Mouse (Mus musculus): Measurements from ENCODE around the gene Akt1s1. TPM values are rescaled to one million over a fixed set of nuclear protein-coding genes. Genes with fewer than 3 reads are reported as not detected.
"Not testable (repeated sequence)": the region's sequence is repeated elsewhere in the genome, so short reads cannot be mapped to it uniquely, and the experiment has no call there.

Gene Akt1s1
- polyA plus RNA-seq, 1 experiment from 2014 or later: 118 TPM

DNA sequence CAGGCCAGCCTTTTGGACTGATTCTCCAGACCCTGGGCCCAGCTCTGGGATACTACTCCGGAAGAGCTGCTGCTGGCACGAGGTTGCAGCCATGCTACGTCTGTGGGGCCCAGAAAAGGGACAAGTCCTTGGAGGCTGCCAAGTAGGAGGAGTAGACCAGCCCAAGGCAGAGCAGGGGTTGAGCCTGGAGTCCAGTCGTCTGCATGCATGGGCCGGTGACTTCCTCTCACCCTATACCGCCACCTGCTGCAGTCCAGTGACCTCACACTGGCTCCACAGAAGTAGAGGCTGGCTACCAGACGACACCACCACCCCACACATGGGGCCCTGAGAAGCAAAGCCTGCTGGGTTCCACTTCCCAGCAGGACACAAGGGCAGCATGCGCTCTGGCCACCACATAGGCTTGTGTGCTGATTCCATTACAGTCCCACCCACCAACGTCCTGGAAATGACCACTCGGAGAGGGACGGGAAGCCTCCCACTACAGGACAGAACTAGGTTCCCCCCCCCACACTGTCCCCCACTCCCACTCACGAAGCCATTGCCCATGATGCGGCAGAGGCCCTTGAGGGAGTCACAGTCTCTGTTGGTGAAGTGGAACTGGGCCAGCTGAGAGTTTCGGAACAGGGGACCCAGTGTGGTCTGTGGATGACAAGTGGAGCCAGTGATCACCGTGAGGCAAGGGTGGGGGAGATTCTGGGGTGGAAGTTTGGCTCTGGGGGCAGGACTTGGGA, 17.7 kb downstream of the Akt1s1 start:
- WGBS: 40% methylated on average over 15 of the region's 15 CpGs
- peak overlapping the region; percentile 97 for H3K4me3 ChIP-seq
- no peaks in the 10 kb centered on the region for H3K27me3 ChIP-seq
- H3K36me3 ChIP-seq: peaks cover 49% of the 10 kb centered on the region
- no peaks in the 10 kb centered on the region for H3K9me3 ChIP-seq
- peaks cover 65% of the 10 kb centered on the region for H3K4me1 ChIP-seq
- H3K9ac ChIP-seq: peak overlapping the region; percentile 26; the same call in 1 of the 2 replicates
- peak overlapping the region; percentile 74 for H3K27ac ChIP-seq
- H3K4me2 ChIP-seq: peak overlapping the region; percentile 75
- no peak for ATAC-seq (ENCODE audit: insufficient number of reproducible peaks, low FRiP score, low TSS enrichment, low read depth)

DNA sequence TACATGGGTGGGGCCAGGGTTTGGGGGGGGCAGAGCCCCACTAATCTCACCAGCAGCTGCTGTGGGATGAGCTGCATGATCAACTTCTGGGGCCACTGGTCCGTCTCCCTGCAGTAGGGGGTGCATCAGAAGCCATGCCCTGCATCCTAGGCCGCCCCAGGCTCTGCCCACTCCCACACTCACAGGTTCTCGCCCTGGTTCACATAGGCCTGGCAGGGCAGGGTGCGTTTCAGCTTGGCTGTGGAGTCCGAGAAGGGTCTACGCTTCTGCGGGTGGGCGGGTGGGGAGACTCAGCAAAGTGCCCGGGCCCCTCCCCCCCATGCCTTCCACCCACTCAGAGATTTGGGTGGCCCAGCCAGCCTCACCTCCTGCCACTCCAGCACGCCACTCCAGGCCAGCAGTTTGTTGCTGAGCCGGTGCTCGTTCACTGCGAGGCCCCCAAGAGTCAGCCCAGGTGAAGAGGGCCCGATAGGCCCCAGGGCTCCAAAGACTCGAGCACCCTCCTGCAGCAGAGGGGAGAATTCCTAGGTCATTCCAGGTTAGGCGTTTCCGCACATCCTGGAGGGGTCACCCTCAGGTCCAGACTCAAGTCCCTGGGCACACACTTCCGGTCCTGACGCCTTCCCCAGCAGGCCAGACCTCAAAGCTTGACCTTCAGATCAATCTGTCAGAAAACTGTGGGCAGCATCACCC, 18.4 kb downstream of the Akt1s1 start:
- peak overlapping the region; percentile 100; the same call in 1 of the 2 replicates for H3K9ac ChIP-seq
- H3K27ac ChIP-seq: peak overlapping the region; percentile 74
- H3K9me3 ChIP-seq: no peaks in the 10 kb centered on the region
- no peaks in the 10 kb centered on the region for H3K27me3 ChIP-seq
- no peak for ATAC-seq (ENCODE audit: insufficient number of reproducible peaks, low FRiP score, low TSS enrichment, low read depth)
- peak overlapping the region; percentile 75 for H3K4me2 ChIP-seq
- peaks cover 63% of the 10 kb centered on the region for H3K4me1 ChIP-seq
- peak overlapping the region; percentile 97 for H3K4me3 ChIP-seq
- peaks cover 42% of the 10 kb centered on the region for H3K36me3 ChIP-seq
- WGBS: 57% methylated on average over 18 of the region's 19 CpGs

DNA sequence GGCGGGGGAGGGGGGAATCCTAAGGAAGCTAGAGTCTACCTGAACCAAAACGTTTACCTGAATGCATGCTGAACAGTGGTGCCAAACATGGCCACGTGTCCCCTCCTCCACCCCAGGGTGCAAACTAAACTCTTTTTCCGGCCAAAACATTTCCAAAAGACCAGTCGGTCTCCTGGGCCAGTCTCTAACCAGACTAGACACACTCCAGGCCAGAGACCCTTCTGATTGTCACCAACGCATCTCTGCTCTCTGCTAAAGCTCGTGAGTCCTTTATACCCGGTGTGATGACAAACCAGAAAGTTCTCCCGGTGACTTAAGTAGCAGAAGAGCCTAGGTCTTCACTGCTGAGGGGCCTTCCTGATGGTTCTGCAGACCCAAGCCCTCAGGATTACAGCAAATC, 19.0 kb downstream of the Akt1s1 start:
- H3K27ac ChIP-seq: peak overlapping the region; percentile 100
- peak overlapping the region; percentile 97 for H3K4me3 ChIP-seq
- 42% methylated on average over 9 of the region's 9 CpGs for WGBS
- H3K9me3 ChIP-seq: no peaks in the 10 kb centered on the region
- H3K36me3 ChIP-seq: peaks cover 36% of the 10 kb centered on the region
- peak overlapping the region; percentile 75 for H3K4me2 ChIP-seq
- H3K27me3 ChIP-seq: no peaks in the 10 kb centered on the region
- H3K9ac ChIP-seq: peak overlapping the region; percentile 100; the same call in 1 of the 2 replicates
- no peak for ATAC-seq (ENCODE audit: insufficient number of reproducible peaks, low FRiP score, low TSS enrichment, low read depth)
- H3K4me1 ChIP-seq: peaks cover 60% of the 10 kb centered on the region

GRCm38 (mm10) chr7:44868465-44868864, 19.7 kb downstream of the Akt1s1 start:
- Histone ChIP-seq H3K4me3 (peak overlapping the region; percentile 97), H3K4me2 (peak overlapping the region; percentile 75), H3K9ac (peak overlapping the region; percentile 100), H3K36me3 (peaks cover 29% of the 10 kb centered on the region), H3K9me3 (no peaks in the 10 kb centered on the region), H3K27me3 (no peaks in the 10 kb centered on the region), H3K4me1 (peaks cover 60% of the 10 kb centered on the region), H3K27ac (peak overlapping the region; percentile 100)
- WGBS: 6% methylated on average over 16 of the region's 16 CpGs
- ATAC-seq (ENCODE audit: insufficient number of reproducible peaks, low FRiP score, low TSS enrichment, low read depth): no peak

GRCm38 (mm10) chr7:44868919-44869696, 20.3 kb downstream of the Akt1s1 start:
- Histone ChIP-seq H3K27me3 (no peaks in the 10 kb centered on the region), H3K9ac (peak overlapping the region; percentile 100), H3K36me3 (peaks cover 23% of the 10 kb centered on the region), H3K4me1 (peaks cover 55% of the 10 kb centered on the region), H3K4me3 (peak overlapping the region; percentile 97), H3K27ac (peak overlapping the region; percentile 100), H3K9me3 (no peaks in the 10 kb centered on the region), H3K4me2 (peak overlapping the region; percentile 75)
- ATAC-seq (ENCODE audit: insufficient number of reproducible peaks, low FRiP score, low TSS enrichment, low read depth): peak; percentile 52; the same call in 1 of the 2 replicates
- WGBS: under 1% methylated on average over 88 of the region's 108 CpGs

GRCm38 (mm10) chr7:44869697-44870528, 21.1 kb downstream of the Akt1s1 start, which contains the start of gene Ptov1:
Ptov1 (minus strand) TSS chr7:44869788.
- H3K9me3 ChIP-seq: no peaks in the 10 kb centered on the region
- peak within 1 kb of the TSS; percentile 75 for H3K4me2 ChIP-seq
- 5% methylated on average over 29 of the region's 29 CpGs for WGBS
- H3K9ac ChIP-seq: peak within 1 kb of the TSS; percentile 100
- peak within 1 kb of the TSS; percentile 100 for H3K27ac ChIP-seq
- peak within 1 kb of the TSS; percentile 97 for H3K4me3 ChIP-seq
- no peaks in the 10 kb centered on the region for H3K27me3 ChIP-seq
- ATAC-seq (ENCODE audit: insufficient number of reproducible peaks, low FRiP score, low TSS enrichment, low read depth): peak; percentile 92
- peaks cover 47% of the 10 kb centered on the region for H3K4me1 ChIP-seq
- peaks cover 14% of the 10 kb centered on the region for H3K36me3 ChIP-seq

DNA sequence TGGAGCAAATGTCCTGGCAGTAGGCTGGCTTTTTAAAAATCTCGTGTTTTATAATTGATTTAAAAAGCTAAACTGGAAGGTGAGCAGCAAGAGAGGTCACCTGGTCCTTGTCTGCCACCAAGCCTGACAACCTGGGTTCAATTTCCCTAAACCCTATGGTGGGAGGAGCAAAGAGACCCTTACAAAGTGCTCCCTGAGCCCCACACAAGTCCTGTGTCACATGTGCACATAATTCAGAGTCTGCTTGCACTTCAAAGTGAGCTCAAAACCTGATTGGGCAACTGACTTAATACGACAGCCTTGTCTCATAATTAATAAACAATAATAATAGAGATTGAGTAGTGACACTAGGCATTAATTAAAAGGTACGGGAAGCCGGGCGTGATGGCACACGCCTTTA, 21.8 kb downstream of the Akt1s1 start:
- Histone ChIP-seq H3K27me3 (no peaks in the 10 kb centered on the region), H3K36me3 (peaks cover 7% of the 10 kb centered on the region; the same call in 1 of the 2 replicates), H3K4me1 (peaks cover 40% of the 10 kb centered on the region), H3K9ac (peak overlapping the region; percentile 42), H3K27ac (peak overlapping the region; percentile 100), H3K9me3 (no peaks in the 10 kb centered on the region), H3K4me2 (peak overlapping the region; percentile 75), H3K4me3 (peak overlapping the region; percentile 97)
- no peak for ATAC-seq (ENCODE audit: insufficient number of reproducible peaks, low FRiP score, low TSS enrichment, low read depth)
- WGBS: 68% methylated on average over 6 of the region's 6 CpGs

DNA sequence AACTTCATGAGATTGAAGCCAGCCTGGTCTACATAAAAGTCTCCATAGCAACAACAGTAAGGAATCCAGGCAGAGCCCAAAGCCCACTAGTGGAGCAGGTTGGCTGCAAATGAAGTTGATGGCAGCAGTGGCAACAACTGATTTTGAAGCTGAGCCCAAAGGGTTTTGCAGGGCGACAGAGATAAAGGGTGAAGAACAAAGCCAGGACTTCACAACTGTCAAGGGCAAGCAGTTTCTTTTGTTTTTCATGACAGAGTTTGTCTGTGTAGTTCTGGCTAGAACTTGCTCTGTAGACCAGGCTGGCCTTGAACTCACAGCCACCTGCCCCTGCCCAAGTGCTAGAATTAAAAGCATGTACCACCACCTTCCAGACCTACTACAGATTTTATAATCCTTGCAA, 22.4 kb downstream of the Akt1s1 start:
- H3K27me3 ChIP-seq: no peaks in the 10 kb centered on the region
- H3K9ac ChIP-seq: no peak overlapping the region
- ATAC-seq (ENCODE audit: insufficient number of reproducible peaks, low FRiP score, low TSS enrichment, low read depth): no peak
- no peak overlapping the region for H3K4me2 ChIP-seq
- H3K4me1 ChIP-seq: peaks cover 34% of the 10 kb centered on the region
- H3K36me3 ChIP-seq: peaks cover 6% of the 10 kb centered on the region; the same call in 1 of the 2 replicates
- no peak overlapping the region for H3K27ac ChIP-seq
- 83% methylated on average over 1 of the region's 1 CpGs for WGBS
- H3K9me3 ChIP-seq: no peaks in the 10 kb centered on the region
- no peak overlapping the region for H3K4me3 ChIP-seq

GRCm38 (mm10) chr7:44871774-44872173, 23.0 kb downstream of the Akt1s1 start:
- H3K4me3 ChIP-seq; H3K4me2 ChIP-seq; H3K27ac ChIP-seq; ATAC-seq (ENCODE audit: insufficient number of reproducible peaks, low FRiP score, low TSS enrichment, low read depth); H3K36me3 ChIP-seq; H3K27me3 ChIP-seq; H3K9ac ChIP-seq; H3K9me3 ChIP-seq: not testable (repeated sequence)
- H3K4me1 ChIP-seq: peaks cover 28% of the 10 kb centered on the region
- WGBS: 80% methylated on average over 2 of the region's 2 CpGs

GRCm38 (mm10) chr7:44877833-44878232, 29.0 kb downstream of the Akt1s1 start:
- H3K9ac ChIP-seq: no peak overlapping the region
- ATAC-seq (ENCODE audit: insufficient number of reproducible peaks, low FRiP score, low TSS enrichment, low read depth): no peak
- no peaks in the 10 kb centered on the region for H3K9me3 ChIP-seq
- H3K4me2 ChIP-seq: no peak overlapping the region
- no peaks in the 10 kb centered on the region for H3K4me1 ChIP-seq
- WGBS: 88% methylated on average over 14 of the region's 14 CpGs
- H3K27me3 ChIP-seq: no peaks in the 10 kb centered on the region
- H3K36me3 ChIP-seq: peaks cover 70% of the 10 kb centered on the region
- H3K4me3 ChIP-seq: no peak overlapping the region
- H3K27ac ChIP-seq: no peak overlapping the region

DNA sequence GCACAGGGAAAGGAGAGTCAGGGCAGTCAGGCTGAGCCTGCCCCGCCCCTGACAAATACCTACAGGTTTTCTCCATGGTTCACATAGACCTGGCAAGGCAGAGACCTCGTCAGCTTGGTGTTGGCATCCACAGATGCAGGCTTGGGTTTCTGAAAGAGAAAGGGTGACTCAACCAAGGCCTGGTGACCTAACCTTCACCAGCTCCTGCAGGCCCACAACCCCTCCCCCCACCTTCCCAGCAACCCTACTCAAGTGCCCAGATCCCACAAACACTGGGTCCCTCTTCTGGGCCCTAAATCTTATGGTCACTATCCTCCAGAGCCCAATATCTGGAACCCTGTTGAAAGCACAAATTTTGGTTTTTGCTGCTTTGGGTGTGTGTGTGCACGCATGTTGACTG, 34.2 kb downstream of the Akt1s1 start:
- WGBS: 95% methylated on average over 3 of the region's 3 CpGs
- Histone ChIP-seq H3K4me1 (no peaks in the 10 kb centered on the region), H3K4me3 (no peak overlapping the region), H3K9me3 (no peaks in the 10 kb centered on the region), H3K27ac (no peak overlapping the region), H3K27me3 (no peaks in the 10 kb centered on the region), H3K36me3 (peaks cover 95% of the 10 kb centered on the region), H3K9ac (no peak overlapping the region), H3K4me2 (no peak overlapping the region)
- ATAC-seq (ENCODE audit: insufficient number of reproducible peaks, low FRiP score, low TSS enrichment, low read depth): no peak

Data from limb, embryonic 15.5 days (tissue).